Mouse (Mus musculus) hindbrain, embryonic 16.5 days (tissue): ENCODE measurements around the gene Tcp11. TPM values are rescaled to one million over a fixed set of nuclear protein-coding genes. Genes with fewer than 3 reads are reported as not detected.

Source experiments
- ATAC-seq: fragments of 200-750 bp; cut with Nextera tagmentation; 2 replicates; pipeline ENCODE4 v1.8.0; 2017; ENCODE audit warnings: moderate TSS enrichment, moderate library complexity
- H3K27ac ChIP-seq: fragments of 300-500 bp; sonication (generic); 2 replicates; pipeline ENCODE4 v1.5.1; 2014; ENCODE audit warnings: low read depth, mild to moderate bottlenecking, control low read depth, low read length, moderate library complexity
- H3K27me3 ChIP-seq: fragments of 300-500 bp; sonication (generic); replicated peaks from 2 replicates; pipeline ENCODE4 v1.6.1; 2014; ENCODE audit warnings: low read length; ENCODE audit not compliant: control insufficient read depth, insufficient read depth
- H3K36me3 ChIP-seq: fragments of 300-500 bp; sonication (generic); 2 replicates; pipeline ENCODE4 v1.6.1; 2014; ENCODE audit warnings: mild to moderate bottlenecking, low read length, moderate library complexity, mixed read lengths; ENCODE audit not compliant: control insufficient read depth, insufficient read depth
- H3K4me1 ChIP-seq: fragments of 300-500 bp; sonication (generic); 2 replicates; pipeline ENCODE4 v1.6.1; 2014; ENCODE audit warnings: low read depth, low read length; ENCODE audit not compliant: control insufficient read depth, insufficient read depth
- H3K4me2 ChIP-seq: fragments of 300-500 bp; sonication (generic); 2 replicates; pipeline ENCODE4 v1.6.1; 2014; ENCODE audit warnings: mild to moderate bottlenecking, low read length, control low read depth, moderate library complexity
- H3K4me3 ChIP-seq: fragments of 300-500 bp; sonication (generic); 2 replicates; pipeline ENCODE4 v1.5.1; 2014; ENCODE audit warnings: mild to moderate bottlenecking, low read length, control low read depth, moderate library complexity
- H3K9ac ChIP-seq: fragments of 300-500 bp; sonication (generic); 2 replicates; pipeline ENCODE4 v1.6.1; 2014; ENCODE audit warnings: low read depth, mild to moderate bottlenecking, control low read depth, low read length, moderate library complexity
- H3K9me3 ChIP-seq: fragments of 300-500 bp; sonication (generic); 2 replicates; pipeline ENCODE4 v1.6.1; 2014; ENCODE audit warnings: mild to moderate bottlenecking, low read length, moderate library complexity; ENCODE audit not compliant: control insufficient read depth
- WGBS: fragments of 180-500 bp; shearing (Covaris S2); extraction: QIAGEN DNeasy Blood & Tissue Kit; methylation state at CpG from one replicate; pipeline ENCODE4 v1.1.7; 2014; 5-methylcytosine and 5-hydroxymethylcytosine counted together
- polyA plus RNA-seq: library from polyadenylated mRNA; unstranded; fragments of >200 nt; fragmentation: Nextera tagmentation; extraction: Ambion mirVana; gene quantifications from 2 replicates; pipeline ENCODE4 v1.2.1, GENCODE M21; 2015

Tcp11 gene
- polyA plus RNA-seq, 1 experiment from 2014 or later, result 1.6 TPM

GRCm38 (mm10) chr17:28042299-28042771 is 38.1 kb downstream of the Tcp11 start:
- Histone ChIP-seq H3K9me3 (no peaks in the 10 kb centered on the region), H3K9ac (peak overlapping the region; percentile 70), H3K4me3 (peak overlapping the region; percentile 40), H3K4me2 (peak overlapping the region; percentile 63), H3K36me3 (no peaks in the 10 kb centered on the region), H3K27ac (peak overlapping the region; percentile 83), H3K4me1 (peaks cover 40% of the 10 kb centered on the region), H3K27me3 (no peaks in the 10 kb centered on the region)
- peak; percentile 83 for ATAC-seq
- 18% methylated on average over 22 of the region's 23 CpGs for WGBS

DNA sequence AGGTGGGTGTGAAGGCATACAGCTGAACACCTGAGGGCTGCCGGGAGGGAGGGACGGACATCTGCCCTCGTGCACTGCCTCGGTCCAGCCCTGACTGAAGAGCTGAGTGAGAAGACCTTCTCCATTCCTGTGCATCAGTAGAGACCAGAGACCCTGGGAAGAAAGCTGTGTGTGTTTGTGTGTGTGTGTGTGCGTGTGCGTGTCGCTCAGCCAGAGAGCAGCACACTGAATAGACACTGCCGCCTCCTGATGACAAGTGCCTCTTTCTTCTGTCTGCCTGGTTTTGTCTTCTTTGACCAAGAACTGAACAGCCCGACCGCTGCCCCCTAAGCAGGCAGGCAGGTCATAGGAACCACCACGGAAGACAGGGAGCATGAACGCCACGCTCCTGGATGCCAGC is 39.1 kb downstream of the Tcp11 start:
- H3K4me1 ChIP-seq, result peaks cover 47% of the 10 kb centered on the region
- H3K27me3 ChIP-seq, result no peaks in the 10 kb centered on the region
- H3K27ac ChIP-seq, result peak overlapping the region; percentile 83
- ATAC-seq, result no peak
- no peaks in the 10 kb centered on the region for H3K36me3 ChIP-seq
- 45% methylated on average over 13 of the region's 13 CpGs for WGBS
- peak overlapping the region; percentile 40 for H3K4me3 ChIP-seq
- H3K4me2 ChIP-seq, result peak overlapping the region; percentile 63
- H3K9me3 ChIP-seq, result no peaks in the 10 kb centered on the region
- peak overlapping the region; percentile 70 for H3K9ac ChIP-seq

- peak overlapping the region; percentile 70 for H3K9ac ChIP-seq
- H3K36me3 ChIP-seq, result no peaks in the 10 kb centered on the region
- peak overlapping the region; percentile 83 for H3K27ac ChIP-seq
- no peaks in the 10 kb centered on the region for H3K9me3 ChIP-seq
- peak overlapping the region; percentile 40 for H3K4me3 ChIP-seq
- ATAC-seq, result peak; percentile 48
- H3K4me1 ChIP-seq, result peaks cover 47% of the 10 kb centered on the region
- peak overlapping the region; percentile 63 for H3K4me2 ChIP-seq
- WGBS, result 7% methylated on average over 15 of the region's 16 CpGs
- no peaks in the 10 kb centered on the region for H3K27me3 ChIP-seq
Measured at GRCm38 (mm10) chr17:28040620-28041019, 39.8 kb downstream of the Tcp11 start.

DNA sequence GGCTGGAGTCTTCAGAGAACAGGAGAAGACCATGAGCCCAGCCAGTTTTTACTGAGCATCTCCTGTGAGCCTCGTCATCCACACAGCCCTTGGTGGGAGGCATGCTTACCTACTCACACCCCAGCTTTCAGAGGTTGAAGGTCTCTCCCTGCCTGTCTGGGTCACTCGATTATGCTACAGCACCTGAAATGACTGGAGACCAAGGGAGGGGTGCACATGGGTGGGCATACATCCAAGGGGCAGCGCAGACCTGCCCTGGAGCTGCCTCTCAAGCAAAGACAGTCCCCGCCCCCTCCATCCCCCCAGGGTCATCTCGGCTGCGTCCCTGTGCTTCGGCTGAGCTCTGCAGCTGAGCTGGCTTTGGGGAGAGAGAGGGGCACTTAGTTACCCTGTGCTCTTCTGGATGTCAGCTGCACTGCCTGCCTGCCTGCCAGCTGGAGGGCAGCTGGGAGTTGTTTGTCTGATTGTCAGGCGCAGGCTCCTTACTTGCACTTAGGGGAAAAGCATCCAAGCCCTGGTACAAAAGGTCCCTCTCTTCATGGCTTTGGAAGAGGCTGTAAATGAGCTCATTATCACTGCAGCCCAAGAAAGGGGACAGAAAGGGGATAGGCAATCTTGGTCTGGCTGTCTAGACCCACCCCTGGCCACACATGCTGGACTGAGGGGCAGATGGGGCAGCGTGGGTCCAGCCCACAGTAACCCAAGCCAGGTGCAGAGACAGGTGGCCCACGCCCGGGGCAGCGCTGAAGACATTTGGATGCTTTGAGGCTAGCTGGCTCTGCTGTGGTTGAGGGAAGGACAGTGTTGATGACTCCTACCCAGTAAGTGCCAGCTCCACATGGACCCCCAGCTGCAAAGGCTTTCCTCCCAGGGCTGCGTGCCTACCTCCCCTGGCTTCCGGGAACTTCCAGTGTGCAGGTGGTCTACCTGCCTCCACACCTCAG is 43.4 kb downstream of the Tcp11 start:
- H3K4me2 ChIP-seq, result no peak overlapping the region
- 38% methylated on average over 13 of the region's 14 CpGs for WGBS
- H3K27me3 ChIP-seq, result no peaks in the 10 kb centered on the region
- peak overlapping the region; percentile 27 for H3K9ac ChIP-seq
- peaks cover 44% of the 10 kb centered on the region for H3K4me1 ChIP-seq
- no peak overlapping the region for H3K4me3 ChIP-seq
- H3K9me3 ChIP-seq, result no peaks in the 10 kb centered on the region
- peak overlapping the region; percentile 61 for H3K27ac ChIP-seq
- peak; percentile 32 for ATAC-seq
- H3K36me3 ChIP-seq, result no peaks in the 10 kb centered on the region

- Histone ChIP-seq H3K4me1 (peaks cover 29% of the 10 kb centered on the region), H3K4me3 (no peak overlapping the region), H3K4me2 (no peak overlapping the region), H3K27me3 (no peaks in the 10 kb centered on the region), H3K9me3 (no peaks in the 10 kb centered on the region), H3K36me3 (no peaks in the 10 kb centered on the region), H3K9ac (no peak overlapping the region), H3K27ac (no peak overlapping the region)
- WGBS, result 74% methylated on average over 8 of the region's 8 CpGs
- ATAC-seq, result no peak
Measured at GRCm38 (mm10) chr17:28034986-28035385, 45.5 kb downstream of the Tcp11 start.

- Histone ChIP-seq H3K36me3 (no peaks in the 10 kb centered on the region), H3K9me3 (no peaks in the 10 kb centered on the region), H3K4me1 (peaks cover 26% of the 10 kb centered on the region), H3K27ac (peak overlapping the region; percentile 41; the same call in 1 of the 2 replicates), H3K4me2 (no peak overlapping the region), H3K9ac (peak overlapping the region; percentile 18; the same call in 1 of the 2 replicates), H3K27me3 (no peaks in the 10 kb centered on the region), H3K4me3 (no peak overlapping the region)
- ATAC-seq, result no peak; the same call in 1 of the 2 replicates
- 9% methylated on average over 3 of the region's 3 CpGs for WGBS
Measured at GRCm38 (mm10) chr17:28033046-28033580, 47.3 kb downstream of the Tcp11 start.

DNA sequence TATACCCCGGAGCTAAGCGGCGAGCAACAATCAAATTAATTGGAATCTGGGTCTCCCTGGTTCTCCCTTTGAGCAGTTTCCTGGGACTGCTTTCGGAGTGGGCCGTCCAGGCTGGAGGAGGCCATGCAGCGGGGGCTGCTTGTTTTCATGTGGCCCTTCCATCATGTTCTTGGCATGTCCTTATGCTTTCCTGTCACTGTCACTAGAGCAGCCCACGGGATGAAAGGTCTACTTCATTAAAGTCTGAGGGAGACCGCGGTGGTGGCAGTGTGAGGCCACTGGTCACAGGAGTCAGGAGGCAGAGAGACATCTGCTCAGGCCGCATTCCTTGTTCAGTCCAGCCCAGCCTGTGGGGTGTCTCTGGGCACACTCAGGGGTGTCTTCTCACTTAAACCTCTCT is 48.2 kb downstream of the Tcp11 start:
- H3K4me1 ChIP-seq, result peaks cover 22% of the 10 kb centered on the region
- no peak; the same call in 1 of the 2 replicates for ATAC-seq

DNA sequence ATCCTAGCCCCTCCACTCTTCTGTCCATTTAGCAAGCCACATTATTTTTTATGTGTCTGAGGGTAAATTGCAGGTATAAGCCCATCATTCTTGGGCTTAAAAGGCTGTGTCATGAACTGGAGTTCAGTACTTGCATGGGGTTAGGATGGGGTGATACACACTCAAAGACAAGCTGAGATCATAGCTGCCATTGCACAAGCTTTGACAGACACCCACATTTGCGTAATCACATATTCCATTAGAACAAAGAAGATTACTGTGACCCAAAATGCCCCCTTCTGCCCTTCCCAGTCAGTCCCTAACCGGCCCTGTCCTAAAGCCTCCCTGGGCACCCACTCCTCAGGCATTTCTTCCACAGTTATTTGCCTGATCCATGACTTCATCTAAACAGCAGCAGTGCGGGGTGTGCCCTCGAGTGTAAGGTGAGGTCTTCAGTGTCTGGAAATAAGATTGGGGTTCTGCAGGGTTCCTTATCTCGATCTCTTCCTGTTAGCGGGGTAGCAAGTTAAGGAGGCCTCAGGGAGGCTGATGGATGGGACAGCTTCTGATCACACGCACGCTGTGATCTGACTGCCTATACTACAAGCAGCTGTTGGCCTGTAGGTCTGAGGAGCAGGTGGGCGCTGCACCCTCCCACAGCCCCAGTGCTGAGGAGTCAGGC is 49.0 kb downstream of the Tcp11 start:
- H3K9ac ChIP-seq, result 0 out of 2 replicates have a peak overlapping the region, but pooled peaks have one; percentile 4
- no peak; the same call in 1 of the 2 replicates for ATAC-seq
- H3K4me1 ChIP-seq, result peaks cover 19% of the 10 kb centered on the region
- no peak overlapping the region for H3K4me2 ChIP-seq
- H3K4me3 ChIP-seq, result no peak overlapping the region
- no peaks in the 10 kb centered on the region for H3K36me3 ChIP-seq
- no peaks in the 10 kb centered on the region for H3K9me3 ChIP-seq
- no peaks in the 10 kb centered on the region for H3K27me3 ChIP-seq
- no peak overlapping the region for H3K27ac ChIP-seq
- WGBS, result 68% methylated on average over 8 of the region's 9 CpGs

More for the DNA sequence above, 48.2 kb downstream of the Tcp11 start:
- H3K36me3 ChIP-seq, result no peaks in the 10 kb centered on the region
- H3K27ac ChIP-seq, result peak overlapping the region; percentile 41; the same call in 1 of the 2 replicates
- H3K9me3 ChIP-seq, result no peaks in the 10 kb centered on the region
- H3K4me2 ChIP-seq, result no peak overlapping the region
- H3K27me3 ChIP-seq, result no peaks in the 10 kb centered on the region
- 41% methylated on average over 10 of the region's 10 CpGs for WGBS
- no peak overlapping the region for H3K4me3 ChIP-seq
- H3K9ac ChIP-seq, result peak overlapping the region; percentile 25; the same call in 1 of the 2 replicates
